Mouse (Mus musculus): ENCODE measurements around the gene Cox19.

Cox19 gene

GRCm38 (mm10) chr5:139303646-139304061 lies 47.6 kb downstream of the Cox19 start:
- no peak for DNase-seq (ENCODE audit: extremely low read depth, insufficient read length, low spot score)

- no peak for DNase-seq (ENCODE audit: extremely low read depth, insufficient read length, low spot score)
These were observed 49.1 kb downstream of the Cox19 start for GRCm38 (mm10) chr5:139302101-139302500.

GRCm38 (mm10) chr5:139297745-139298144 lies 53.5 kb downstream of the Cox19 start:
- DNase-seq (ENCODE audit: extremely low read depth, insufficient read length, low spot score) = no peak

- DNase-seq (ENCODE audit: extremely low read depth, insufficient read length, low spot score) = no peak
These were observed 54.1 kb downstream of the Cox19 start for GRCm38 (mm10) chr5:139297092-139297491.

GRCm38 (mm10) chr5:139294089-139294488 lies 57.1 kb downstream of the Cox19 start:
- no peak for DNase-seq (ENCODE audit: extremely low read depth, insufficient read length, low spot score)

GRCm38 (mm10) chr5:139291811-139292560 lies 59.2 kb downstream of the Cox19 start:
- no peak for DNase-seq (ENCODE audit: extremely low read depth, insufficient read length, low spot score)

- DNase-seq (ENCODE audit: extremely low read depth, insufficient read length, low spot score) = no peak
These were observed 60.6 kb downstream of the Cox19 start for GRCm38 (mm10) chr5:139290467-139291259.

- no peak for DNase-seq (ENCODE audit: extremely low read depth, insufficient read length, low spot score)
These were observed 62.6 kb downstream of the Cox19 start for GRCm38 (mm10) chr5:139288591-139288990.

- no peak for DNase-seq (ENCODE audit: extremely low read depth, insufficient read length, low spot score)
These were observed 63.4 kb downstream of the Cox19 start for GRCm38 (mm10) chr5:139287787-139288186.

- DNase-seq (ENCODE audit: extremely low read depth, insufficient read length, low spot score) = no peak
These were observed 64.1 kb downstream of the Cox19 start for GRCm38 (mm10) chr5:139287099-139287498.
